Comparison of ENCODE assay signal across 9 mouse cellular contexts in the genomic region with DNA sequence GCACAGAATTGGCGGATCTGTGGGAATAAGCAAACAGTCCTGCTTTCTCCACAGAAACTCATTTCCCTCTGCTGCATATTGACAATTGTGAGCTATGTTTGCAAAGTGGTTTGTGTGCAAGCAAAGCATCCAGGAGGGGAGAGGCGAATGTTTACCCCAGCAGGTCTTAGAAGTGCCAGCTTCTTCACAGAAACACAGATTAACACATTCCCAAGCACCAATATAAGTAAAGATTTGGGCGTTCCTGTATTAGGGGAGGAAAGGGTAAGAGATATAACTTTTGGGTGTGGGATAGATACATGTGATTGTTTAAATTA.
DNase-seq lines count a peak whose midpoint lies in the region; ATAC-seq and TF ChIP-seq lines count a peak whose summit lies in the region.
"Had no signal": no experiment of that assay in that cellular context is flagged by ENCODE, and none has a peak within 500 bp of the region (broad histone marks: within the 10 kb centered on the region; RNA-seq: fewer than 3 reads in every experiment).

No protein-coding gene starts in this region.

- no peaks in the 10 kb centered on the region for H3K9me3 ChIP-seq in heart, embryonic 16.5 days (replicated peaks; ENCODE audit: control insufficient read depth, low read length)
- H3K9me3 ChIP-seq in lung, embryonic 15.5 days, result no peaks in the 10 kb centered on the region
- H3K9me3 ChIP-seq in hindbrain, postnatal 0 days (ENCODE audit: low read length), result no peaks in the 10 kb centered on the region
- H3K9me3 ChIP-seq: liver, embryonic 15.5 days had no signal

- H3K4me2 ChIP-seq in heart, embryonic 16.5 days (ENCODE audit: low read depth, low read length), result peak overlapping the region; percentile 47
- H3K4me2 ChIP-seq in lung, embryonic 15.5 days, result peak overlapping the region; percentile 39
- H3K4me2 ChIP-seq in hindbrain, postnatal 0 days (ENCODE audit: low read depth, low read length), result peak overlapping the region; percentile 38
- H3K4me2 ChIP-seq: liver, embryonic 15.5 days had no signal

- peaks cover 8% of the 10 kb centered on the region for H3K4me1 ChIP-seq in heart, embryonic 16.5 days (ENCODE audit: control insufficient read depth, insufficient read depth, low read length)
- H3K4me1 ChIP-seq in lung, embryonic 15.5 days, result peaks cover 18% of the 10 kb centered on the region
- peaks cover 9% of the 10 kb centered on the region; the same call in 1 of the 2 replicates for H3K4me1 ChIP-seq in hindbrain, postnatal 0 days (ENCODE audit: insufficient read depth, low read length)
- H3K4me1 ChIP-seq in small intestine, adult 2 months (ENCODE audit: control insufficient read depth, insufficient read depth, insufficient read length, low read length), result no peaks in the 10 kb centered on the region; the same call in 1 of the 2 replicates
- H3K4me1 ChIP-seq: liver, embryonic 15.5 days had no signal

- no peak for TF ChIP-seq POLR2A in small intestine, adult 2 months (IDR thresholded peaks at IDR 0.05; ENCODE audit: low read depth, low read length)

- intact Hi-C loops in left cerebral cortex, postnatal 4 days (cut with DNase I), result loop anchor here (10.0 kb wide), 2 partner anchors 239 to 321 kb away; no protein-coding TSS in a partner anchor

- no peak for TF ChIP-seq CTCF in hindbrain, postnatal 0 days (IDR thresholded peaks at IDR 0.05; ENCODE audit: low read depth)
- TF ChIP-seq CTCF in small intestine, adult 2 months (IDR thresholded peaks at IDR 0.05; ENCODE audit: extremely low read depth, insufficient read length, insufficient replicate concordance, low read depth, low read length), result no peak

- H3K27me3 ChIP-seq in heart, embryonic 16.5 days (ENCODE audit: control insufficient read depth, insufficient read depth, low read length), result no peaks in the 10 kb centered on the region
- H3K27me3 ChIP-seq in lung, embryonic 15.5 days, result no peaks in the 10 kb centered on the region
- H3K27me3 ChIP-seq in hindbrain, postnatal 0 days (ENCODE audit: insufficient read depth, low read length), result no peaks in the 10 kb centered on the region
- no peaks in the 10 kb centered on the region for H3K27me3 ChIP-seq in small intestine, adult 2 months (ENCODE audit: control insufficient read depth, insufficient read depth, low read length)
- H3K27me3 ChIP-seq: liver, embryonic 15.5 days had no signal

- ATAC-seq in heart, embryonic 16.5 days (replicated peaks; ENCODE audit: extremely low read depth, insufficient read depth, low FRiP score), result no peak
- peak; percentile 20; the same call in 1 of the 2 replicates for ATAC-seq in lung, embryonic 15.5 days (ENCODE audit: borderline replicate concordance, extremely low read depth, low FRiP score, low TSS enrichment)
- no peak; the same call in 1 of the 2 replicates for ATAC-seq in hindbrain, postnatal 0 days
- no peak for ATAC-seq in erythroid progenitor cell, adult 5-6 weeks (replicated peaks; ENCODE audit: low FRiP score, poor library complexity, severe bottlenecking)

- H3K36me3 ChIP-seq in heart, embryonic 16.5 days (ENCODE audit: control insufficient read depth, insufficient read depth), result no peaks in the 10 kb centered on the region
- H3K36me3 ChIP-seq in lung, embryonic 15.5 days, result no peaks in the 10 kb centered on the region
- H3K36me3 ChIP-seq in hindbrain, postnatal 0 days (ENCODE audit: insufficient read depth, low read length), result no peaks in the 10 kb centered on the region
- no peaks in the 10 kb centered on the region for H3K36me3 ChIP-seq in small intestine, adult 2 months (ENCODE audit: control insufficient read depth, insufficient read depth, low read length)
- H3K36me3 ChIP-seq: liver, embryonic 15.5 days had no signal

- DNase-seq in heart, postnatal 4 days, result no peak
- DNase-seq in lung, postnatal 10 days, result no peak
- no peak for DNase-seq in hindbrain, postnatal 0 days (ENCODE audit: low spot score)
- no peak for DNase-seq in left cerebral cortex, postnatal 4 days

- H3K4me3 ChIP-seq in heart, embryonic 16.5 days (ENCODE audit: low read length), result peak overlapping the region; percentile 15
- no peak overlapping the region for H3K4me3 ChIP-seq in lung, embryonic 15.5 days
- 0 out of 2 replicates have a peak overlapping the region, but pooled peaks have one; percentile 3 for H3K4me3 ChIP-seq in hindbrain, postnatal 0 days (ENCODE audit: low read length)
- peak overlapping the region; percentile 38; the same call in 1 of the 2 replicates for H3K4me3 ChIP-seq in small intestine, adult 2 months (ENCODE audit: low read depth, low read length)
- H3K4me3 ChIP-seq: liver, embryonic 15.5 days had no signal

- 24% methylated on average over 3 of the region's 3 CpGs for WGBS in heart, embryonic 16.5 days
- 25% methylated on average over 3 of the region's 3 CpGs for WGBS in lung, embryonic 15.5 days
- 38% methylated on average over 3 of the region's 3 CpGs for WGBS in hindbrain, postnatal 0 days
- WGBS in small intestine, adult 2 months, result 25% methylated on average over 3 of the region's 3 CpGs

- peak overlapping the region; percentile 28 for H3K9ac ChIP-seq in heart, embryonic 16.5 days (ENCODE audit: low read length)
- H3K9ac ChIP-seq in lung, embryonic 15.5 days, result no peak overlapping the region
- no peak overlapping the region for H3K9ac ChIP-seq in hindbrain, postnatal 0 days (replicated peaks; ENCODE audit: low read length)
- H3K9ac ChIP-seq: liver, embryonic 15.5 days had no signal

- H3K27ac ChIP-seq in heart, embryonic 16.5 days (ENCODE audit: low read length), result peak overlapping the region; percentile 86
- H3K27ac ChIP-seq in lung, embryonic 15.5 days, result peak overlapping the region; percentile 77
- H3K27ac ChIP-seq in hindbrain, postnatal 0 days, result peak overlapping the region; percentile 48; the same call in 1 of the 2 replicates
- H3K27ac ChIP-seq in small intestine, adult 2 months (ENCODE audit: insufficient read depth, low read depth, low read length), result peak overlapping the region; percentile 65
- H3K27ac ChIP-seq: liver, embryonic 15.5 days had no signal
